16 mouse cellular contexts compared by ENCODE assay signal in the genomic region with DNA sequence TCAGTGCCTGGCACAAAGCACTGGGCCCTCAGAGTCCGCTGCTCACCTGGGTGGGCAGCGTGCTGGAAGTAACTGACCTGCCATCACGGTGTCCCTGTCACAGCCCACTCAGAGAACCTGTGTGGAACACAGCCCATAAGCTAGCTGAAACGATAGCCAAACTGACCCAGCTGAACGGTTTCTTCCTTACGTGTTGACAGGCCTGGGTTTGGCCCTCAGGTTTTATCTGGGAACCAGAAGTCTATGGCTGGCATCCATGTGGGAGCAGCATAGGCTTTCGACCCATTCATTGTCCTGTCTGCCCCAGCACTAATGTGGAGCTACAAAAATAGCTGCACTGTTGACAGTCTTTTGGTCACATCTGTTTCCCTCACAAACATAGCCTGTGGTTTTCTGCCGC. TPM values are rescaled to one million over a fixed set of nuclear protein-coding genes. Genes with fewer than 3 reads are reported as not detected.
DNase-seq lines count a peak whose midpoint lies in the region; ATAC-seq lines count a peak whose summit lies in the region.
"Had no signal": no experiment of that assay in that cellular context is flagged by ENCODE, and none has a peak within 500 bp of the region (broad histone marks: within the 10 kb centered on the region; RNA-seq: fewer than 3 reads in every experiment).

No protein-coding gene starts in this region.

- H3K36me3 ChIP-seq in embryonic facial prominence, embryonic 15.5 days, result no peaks in the 10 kb centered on the region
- peaks cover 14% of the 10 kb centered on the region for H3K36me3 ChIP-seq in embryonic facial prominence, embryonic 10.5 days (replicated peaks)
- peaks cover 15% of the 10 kb centered on the region; the same call in 1 of the 2 replicates for H3K36me3 ChIP-seq in heart, embryonic 12.5 days
- peaks cover 33% of the 10 kb centered on the region for H3K36me3 ChIP-seq in liver, embryonic 12.5 days

- H3K4me1 ChIP-seq in embryonic facial prominence, embryonic 15.5 days, result peaks cover 49% of the 10 kb centered on the region
- peaks cover 51% of the 10 kb centered on the region for H3K4me1 ChIP-seq in embryonic facial prominence, embryonic 10.5 days
- peaks cover 62% of the 10 kb centered on the region for H3K4me1 ChIP-seq in heart, embryonic 12.5 days (replicated peaks)
- H3K4me1 ChIP-seq in liver, embryonic 12.5 days, result peaks cover 76% of the 10 kb centered on the region

- 0 out of 2 replicates have a peak overlapping the region, but pooled peaks have one; percentile 35 for H3K27ac ChIP-seq in embryonic facial prominence, embryonic 15.5 days (replicated peaks)
- H3K27ac ChIP-seq in embryonic facial prominence, embryonic 10.5 days (replicated peaks), result no peak overlapping the region
- H3K27ac ChIP-seq in heart, embryonic 12.5 days (ENCODE audit: poor library complexity, severe bottlenecking), result peak overlapping the region; percentile 89
- peak overlapping the region; percentile 55 for H3K27ac ChIP-seq in liver, embryonic 12.5 days

- no peaks in the 10 kb centered on the region for H3K27me3 ChIP-seq in embryonic facial prominence, embryonic 15.5 days
- H3K27me3 ChIP-seq in embryonic facial prominence, embryonic 10.5 days (replicated peaks; ENCODE audit: low read depth, poor library complexity, severe bottlenecking), result peaks cover 44% of the 10 kb centered on the region
- no peaks in the 10 kb centered on the region for H3K27me3 ChIP-seq in heart, embryonic 12.5 days (replicated peaks)
- no peaks in the 10 kb centered on the region for H3K27me3 ChIP-seq in liver, embryonic 12.5 days (replicated peaks)

- no peak overlapping the region for H3K9ac ChIP-seq in embryonic facial prominence, embryonic 15.5 days
- H3K9ac ChIP-seq in heart, embryonic 12.5 days, result peak overlapping the region; percentile 57; the same call in 1 of the 2 replicates
- H3K9ac ChIP-seq in liver, embryonic 12.5 days, result no peak overlapping the region

- no peaks in the 10 kb centered on the region for H3K9me3 ChIP-seq in embryonic facial prominence, embryonic 15.5 days (replicated peaks)
- H3K9me3 ChIP-seq in embryonic facial prominence, embryonic 10.5 days, result no peaks in the 10 kb centered on the region
- no peaks in the 10 kb centered on the region for H3K9me3 ChIP-seq in heart, embryonic 12.5 days (replicated peaks)
- H3K9me3 ChIP-seq in liver, embryonic 12.5 days (replicated peaks), result no peaks in the 10 kb centered on the region

- no peak for DNase-seq in embryonic facial prominence, embryonic 10.5 days (ENCODE audit: low spot score)
- DNase-seq in 416B (ENCODE audit: low read depth), result peak; percentile 59
- DNase-seq in yolk sac, embryonic 10.5 days (ENCODE audit: low spot score), result no peak
- no peak for DNase-seq in retina, embryonic 14.5 days (ENCODE audit: low spot score)
- DNase-seq: cerebellum, postnatal 36 days; kidney, adult 9 months; layer of hippocampus, adult 9-11 months; left cerebral cortex, postnatal 4 days; lung, postnatal 14 days; thymus, adult 2 months had no signal

- ATAC-seq in embryonic facial prominence, embryonic 15.5 days (ENCODE audit: insufficient number of reproducible peaks, low FRiP score, low TSS enrichment, low read depth), result no peak
- ATAC-seq in heart, embryonic 12.5 days (ENCODE audit: insufficient number of reproducible peaks, low FRiP score), result no peak
- no peak for ATAC-seq in liver, embryonic 12.5 days
- ATAC-seq in erythroid progenitor cell, adult 5-6 weeks (replicated peaks; ENCODE audit: low FRiP score, poor library complexity, severe bottlenecking), result no peak

- H3K4me3 ChIP-seq in embryonic facial prominence, embryonic 15.5 days (replicated peaks), result no peak overlapping the region
- no peak overlapping the region for H3K4me3 ChIP-seq in embryonic facial prominence, embryonic 10.5 days
- H3K4me3 ChIP-seq in heart, embryonic 12.5 days, result no peak overlapping the region
- H3K4me3 ChIP-seq in liver, embryonic 12.5 days, result no peak overlapping the region

- H3K4me2 ChIP-seq in embryonic facial prominence, embryonic 15.5 days (replicated peaks), result no peak overlapping the region
- H3K4me2 ChIP-seq in heart, embryonic 12.5 days, result peak overlapping the region; percentile 40
- no peak overlapping the region for H3K4me2 ChIP-seq in liver, embryonic 12.5 days

- 56% methylated on average over 8 of the region's 8 CpGs for WGBS in embryonic facial prominence, embryonic 15.5 days
- 88% methylated on average over 8 of the region's 8 CpGs for WGBS in embryonic facial prominence, embryonic 10.5 days
- 40% methylated on average over 8 of the region's 8 CpGs for WGBS in heart, embryonic 12.5 days
- WGBS in liver, embryonic 12.5 days (ENCODE audit: insufficient replicate concordance), result 67% methylated on average over 8 of the region's 8 CpGs

RNA-seq across cellular contexts. Expression of gene Inafm2, which starts 4.9 kb away (rescaled TPM):
- 15.9 and 16.9 TPM in 2 replicates for polyA plus RNA-seq in embryonic facial prominence, embryonic 15.5 days (2015; fragmentation: Nextera tagmentation; extraction: Ambion mirVana)
- 15.8 and 16.8 TPM in 2 replicates for polyA plus RNA-seq in embryonic facial prominence, embryonic 10.5 days (2016; fragmentation: Nextera tagmentation; extraction: Ambion mirVana)
- polyA plus RNA-seq in heart, embryonic 12.5 days (2016; fragmentation: Nextera tagmentation; extraction: Ambion mirVana), result 33.8 and 37.3 TPM in 2 replicates
- 23.1 TPM in 2 replicates for polyA plus RNA-seq in liver, embryonic 12.5 days (2016; fragmentation: Nextera tagmentation; extraction: Ambion mirVana)
- 5.0 and 8.4 TPM in 2 replicates for total RNA-seq in erythroid progenitor cell, adult 5-6 weeks (2015; ENCODE audit: low replicate concordance)
- total RNA-seq in erythroid progenitor cell, adult 5-6 weeks (2017; ENCODE audit: low replicate concordance), result 1.3 and 3.6 TPM in 2 replicates

RNA-seq across cellular contexts. Expression of gene Ccdc9b, which starts 12.0 kb away (rescaled TPM):
- 2.0 and 2.4 TPM in 2 replicates for polyA plus RNA-seq in embryonic facial prominence, embryonic 15.5 days (2015; fragmentation: Nextera tagmentation; extraction: Ambion mirVana)
- polyA plus RNA-seq in embryonic facial prominence, embryonic 10.5 days (2016; fragmentation: Nextera tagmentation; extraction: Ambion mirVana), result 0.29 and 0.41 TPM in 2 replicates
- polyA plus RNA-seq in heart, embryonic 12.5 days (2016; fragmentation: Nextera tagmentation; extraction: Ambion mirVana), result 2.7 and 3.6 TPM in 2 replicates
- 0.36 and 0.39 TPM in 2 replicates for polyA plus RNA-seq in liver, embryonic 12.5 days (2016; fragmentation: Nextera tagmentation; extraction: Ambion mirVana)
- 2.1 TPM in 1 of 2 replicates, not detected in the other for total RNA-seq in erythroid progenitor cell, adult 5-6 weeks (2015; ENCODE audit: low replicate concordance)
- total RNA-seq in erythroid progenitor cell, adult 5-6 weeks (2017; ENCODE audit: low replicate concordance), result 0.30 and 0.51 TPM in 2 replicates

RNA-seq across cellular contexts. Expression of gene Phgr1, which starts 22.1 kb away (rescaled TPM):
- 1.7 and 4.2 TPM in 2 replicates for polyA plus RNA-seq in embryonic facial prominence, embryonic 15.5 days (2015; fragmentation: Nextera tagmentation; extraction: Ambion mirVana)
- not detected in 2 replicates for polyA plus RNA-seq in embryonic facial prominence, embryonic 10.5 days (2016; fragmentation: Nextera tagmentation; extraction: Ambion mirVana)
- not detected in 2 replicates for polyA plus RNA-seq in heart, embryonic 12.5 days (2016; fragmentation: Nextera tagmentation; extraction: Ambion mirVana)
- not detected in 2 replicates for polyA plus RNA-seq in liver, embryonic 12.5 days (2016; fragmentation: Nextera tagmentation; extraction: Ambion mirVana)
- total RNA-seq in erythroid progenitor cell, adult 5-6 weeks (2015; ENCODE audit: low replicate concordance), result not detected in 2 replicates
- not detected in 2 replicates for total RNA-seq in erythroid progenitor cell, adult 5-6 weeks (2017; ENCODE audit: low replicate concordance)
- total RNA-seq: ES-E14; left cerebral cortex, postnatal 4 days; midbrain, postnatal 0 days had no signal
- polyA plus RNA-seq: midbrain, postnatal 0 days had no signal

RNA-seq across cellular contexts. Expression of gene Plcb2, which starts 22.2 kb away (rescaled TPM):
- 0.75 and 1.1 TPM in 2 replicates for polyA plus RNA-seq in embryonic facial prominence, embryonic 15.5 days (2015; fragmentation: Nextera tagmentation; extraction: Ambion mirVana)
- 0.41 and 0.44 TPM in 2 replicates for polyA plus RNA-seq in embryonic facial prominence, embryonic 10.5 days (2016; fragmentation: Nextera tagmentation; extraction: Ambion mirVana)
- 1.4 and 1.5 TPM in 2 replicates for polyA plus RNA-seq in heart, embryonic 12.5 days (2016; fragmentation: Nextera tagmentation; extraction: Ambion mirVana)
- 2.5 and 2.6 TPM in 2 replicates for polyA plus RNA-seq in liver, embryonic 12.5 days (2016; fragmentation: Nextera tagmentation; extraction: Ambion mirVana)
- total RNA-seq in erythroid progenitor cell, adult 5-6 weeks (2015; ENCODE audit: low replicate concordance), result 14.3 and 18.4 TPM in 2 replicates
- 9.8 and 12.3 TPM in 2 replicates for total RNA-seq in erythroid progenitor cell, adult 5-6 weeks (2017; ENCODE audit: low replicate concordance)

RNA-seq across cellular contexts. Expression of gene Disp2, which starts 29.0 kb away (rescaled TPM):
- polyA plus RNA-seq in embryonic facial prominence, embryonic 15.5 days (2015; fragmentation: Nextera tagmentation; extraction: Ambion mirVana), result 0.37 and 0.68 TPM in 2 replicates
- 1.2 and 1.4 TPM in 2 replicates for polyA plus RNA-seq in embryonic facial prominence, embryonic 10.5 days (2016; fragmentation: Nextera tagmentation; extraction: Ambion mirVana)
- 0.10 and 0.23 TPM in 2 replicates for polyA plus RNA-seq in heart, embryonic 12.5 days (2016; fragmentation: Nextera tagmentation; extraction: Ambion mirVana)
- 0.35 and 0.37 TPM in 2 replicates for polyA plus RNA-seq in liver, embryonic 12.5 days (2016; fragmentation: Nextera tagmentation; extraction: Ambion mirVana)
- not detected in 2 replicates for total RNA-seq in erythroid progenitor cell, adult 5-6 weeks (2015; ENCODE audit: low replicate concordance)
- 0.26 TPM in 1 of 2 replicates, not detected in the other for total RNA-seq in erythroid progenitor cell, adult 5-6 weeks (2017; ENCODE audit: low replicate concordance)
